In the genomic region with DNA sequence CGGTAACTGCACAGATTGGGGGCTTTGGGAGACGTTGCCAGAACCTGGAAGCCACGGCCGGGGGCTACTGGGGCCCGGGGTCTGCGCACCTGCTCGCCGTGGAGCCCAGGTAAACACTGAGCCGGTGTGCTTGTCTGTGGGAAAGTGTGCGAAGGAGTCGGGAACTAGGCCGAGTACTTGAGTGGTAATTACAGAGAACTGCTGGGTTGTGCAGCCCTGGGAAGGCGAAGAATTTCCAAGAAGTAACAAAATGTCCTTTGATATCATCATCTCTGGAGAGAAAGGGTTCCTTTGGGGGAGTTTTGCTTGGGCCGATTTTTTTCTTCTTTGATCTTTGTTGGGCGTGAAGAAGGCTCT, we compare ENCODE assay signal across 8 mouse cellular contexts. TPM values are rescaled to one million over a fixed set of nuclear protein-coding genes. Genes with fewer than 3 reads are reported as not detected.
A peak's percentile ranks its signal among the peaks of the same experiment; 100 is the strongest.
DNase-seq lines count a peak whose midpoint lies in the region; ATAC-seq and TF ChIP-seq lines count a peak whose summit lies in the region.

No protein-coding gene starts in this region.

- peak overlapping the region; percentile 55 for H3K9ac ChIP-seq in heart, embryonic 15.5 days
- peak overlapping the region; percentile 97 for H3K9ac ChIP-seq in ES-Bruce4 (ENCODE audit: low read depth, poor library complexity, severe bottlenecking)
- peak overlapping the region; percentile 55 for H3K9ac ChIP-seq in hindbrain, embryonic 12.5 days
- H3K9ac ChIP-seq in midbrain, embryonic 12.5 days (replicated peaks), result peak overlapping the region; percentile 46

- no peak for TF ChIP-seq EP300 in ES-Bruce4 (IDR thresholded peaks at IDR 0.05; ENCODE audit: insufficient read depth, low read depth, low read length)

- H3K27ac ChIP-seq in heart, embryonic 15.5 days, result 0 out of 2 replicates have a peak overlapping the region, but pooled peaks have one; percentile 6
- H3K27ac ChIP-seq in ES-Bruce4 (ENCODE audit: insufficient read depth, low read length), result peak overlapping the region; percentile 62
- H3K27ac ChIP-seq in hindbrain, embryonic 12.5 days, result no peak overlapping the region
- no peak overlapping the region for H3K27ac ChIP-seq in midbrain, embryonic 12.5 days (replicated peaks)

- TF ChIP-seq CTCF in ES-Bruce4 (IDR thresholded peaks at IDR 0.05; ENCODE audit: low read depth, low read length), result no peak

- no peaks in the 10 kb centered on the region for H3K36me3 ChIP-seq in heart, embryonic 15.5 days
- H3K36me3 ChIP-seq in ES-Bruce4 (ENCODE audit: control insufficient read depth, insufficient read depth, low read length, poor library complexity, severe bottlenecking), result peaks cover 15% of the 10 kb centered on the region
- no peaks in the 10 kb centered on the region for H3K36me3 ChIP-seq in hindbrain, embryonic 12.5 days
- H3K36me3 ChIP-seq in midbrain, embryonic 12.5 days, result no peaks in the 10 kb centered on the region

- intact Hi-C loops in heart, postnatal 14 days (cut with DNase I), result no loop called here

- H3K4me3 ChIP-seq in heart, embryonic 15.5 days, result peak overlapping the region; percentile 60
- peak overlapping the region; percentile 72 for H3K4me3 ChIP-seq in ES-Bruce4 (ENCODE audit: low read depth, low read length)
- peak overlapping the region; percentile 45 for H3K4me3 ChIP-seq in hindbrain, embryonic 12.5 days
- peak overlapping the region; percentile 45 for H3K4me3 ChIP-seq in midbrain, embryonic 12.5 days

- H3K4me1 ChIP-seq in heart, embryonic 15.5 days (replicated peaks), result peaks cover 19% of the 10 kb centered on the region
- peaks cover 3% of the 10 kb centered on the region for H3K4me1 ChIP-seq in ES-Bruce4 (ENCODE audit: control insufficient read depth, insufficient read depth, low read length)
- peaks cover 19% of the 10 kb centered on the region for H3K4me1 ChIP-seq in hindbrain, embryonic 12.5 days
- peaks cover 18% of the 10 kb centered on the region for H3K4me1 ChIP-seq in midbrain, embryonic 12.5 days

- no peak for ATAC-seq in heart, embryonic 15.5 days (replicated peaks; ENCODE audit: insufficient number of reproducible peaks, insufficient read depth, low FRiP score, low read depth)
- no peak for ATAC-seq in hindbrain, embryonic 12.5 days (ENCODE audit: low FRiP score)
- no peak for ATAC-seq in midbrain, embryonic 12.5 days (ENCODE audit: low FRiP score, low read depth)

- no peak for TF ChIP-seq POLR2A in ES-Bruce4 (IDR thresholded peaks at IDR 0.05; ENCODE audit: insufficient read depth, low read length)

- H3K4me2 ChIP-seq in heart, embryonic 15.5 days, result peak overlapping the region; percentile 92
- H3K4me2 ChIP-seq in hindbrain, embryonic 12.5 days (replicated peaks), result peak overlapping the region; percentile 73
- H3K4me2 ChIP-seq in midbrain, embryonic 12.5 days (replicated peaks), result peak overlapping the region; percentile 82

- 20% methylated on average over 15 of the region's 15 CpGs for WGBS in heart, embryonic 15.5 days
- 17% methylated on average over 15 of the region's 15 CpGs for WGBS in hindbrain, embryonic 12.5 days
- 20% methylated on average over 15 of the region's 15 CpGs for WGBS in midbrain, embryonic 12.5 days

- no peaks in the 10 kb centered on the region for H3K9me3 ChIP-seq in heart, embryonic 15.5 days (replicated peaks)
- no peaks in the 10 kb centered on the region for H3K9me3 ChIP-seq in ES-Bruce4 (replicated peaks; ENCODE audit: control insufficient read depth, insufficient read depth, low read length, poor library complexity, severe bottlenecking)
- no peaks in the 10 kb centered on the region for H3K9me3 ChIP-seq in hindbrain, embryonic 12.5 days (replicated peaks)
- no peaks in the 10 kb centered on the region for H3K9me3 ChIP-seq in midbrain, embryonic 12.5 days

- no peak for DNase-seq in heart, postnatal 14 days
- no peak for DNase-seq in layer of hippocampus, adult 8-10 months (ENCODE audit: low spot score in 2 of 2)
- DNase-seq in left cerebral cortex, adult 11 months (ENCODE audit: low spot score), result no peak
- DNase-seq in T-cell, adult 2 months (ENCODE audit: low spot score), result no peak

- peaks cover 42% of the 10 kb centered on the region for H3K27me3 ChIP-seq in heart, embryonic 15.5 days
- H3K27me3 ChIP-seq in ES-Bruce4 (ENCODE audit: control insufficient read depth, insufficient read depth, low read length, poor library complexity, severe bottlenecking), result no peaks in the 10 kb centered on the region
- H3K27me3 ChIP-seq in hindbrain, embryonic 12.5 days, result peaks cover 72% of the 10 kb centered on the region
- H3K27me3 ChIP-seq in midbrain, embryonic 12.5 days, result peaks cover 63% of the 10 kb centered on the region

RNA-seq across cellular contexts. Expression of gene Gpr157, which starts 38.0 kb away (rescaled TPM):
- 3.1 TPM in 2 replicates for polyA plus RNA-seq in heart, embryonic 15.5 days (2015; fragmentation: Nextera tagmentation; extraction: Ambion mirVana)
- total RNA-seq in heart, postnatal 14 days (2021), result 10 to 100 TPM; 29.5 to 33.7 TPM
- 2.2 and 2.7 TPM in 2 replicates for polyA plus RNA-seq in ES-Bruce4 (2011; ENCODE audit: insufficient read depth, insufficient read length, low read depth, missing spikeins)
- polyA plus RNA-seq in hindbrain, embryonic 12.5 days (2016; fragmentation: Nextera tagmentation; extraction: Ambion mirVana), result 0.68 TPM in 2 replicates
- 0.43 and 0.58 TPM in 2 replicates for polyA plus RNA-seq in midbrain, embryonic 12.5 days (2016; fragmentation: Nextera tagmentation; extraction: Ambion mirVana)
- 1 to 10 TPM; 1.3 to 4.5 (median 2.3) TPM for total RNA-seq in layer of hippocampus, adult 8-10 months (2022)

RNA-seq across cellular contexts. Expression of gene H6pd, which starts 40.3 kb away (rescaled TPM):
- polyA plus RNA-seq in heart, embryonic 15.5 days (2015; fragmentation: Nextera tagmentation; extraction: Ambion mirVana), result 10.2 and 16.0 TPM in 2 replicates
- 10 to 100 TPM; 41.0 to 45.9 TPM for total RNA-seq in heart, postnatal 14 days (2021)
- 13.7 and 15.0 TPM in 2 replicates for polyA plus RNA-seq in ES-Bruce4 (2011; ENCODE audit: insufficient read depth, insufficient read length, low read depth, missing spikeins)
- polyA plus RNA-seq in hindbrain, embryonic 12.5 days (2016; fragmentation: Nextera tagmentation; extraction: Ambion mirVana), result 5.4 and 5.8 TPM in 2 replicates
- 2.9 and 4.1 TPM in 2 replicates for polyA plus RNA-seq in midbrain, embryonic 12.5 days (2016; fragmentation: Nextera tagmentation; extraction: Ambion mirVana)
- total RNA-seq in layer of hippocampus, adult 8-10 months (2022), result 10 to 100 TPM; 11.9 to 14.4 (median 14.1) TPM

Comparison
In these comparisons a context has a peak if more than half of its experiments do, and no peak if none do; other contexts are left out.
1. H3K27ac ChIP-seq: peak in heart, embryonic 15.5 days (single experiment) and ES-Bruce4 (single experiment); none in hindbrain, embryonic 12.5 days (single experiment) and midbrain, embryonic 12.5 days (single experiment).
2. H3K9ac ChIP-seq: peak in every context shown above with its lines; median percentile 97 in ES-Bruce4; 55 in heart, embryonic 15.5 days; 55 in hindbrain, embryonic 12.5 days; 46 in midbrain, embryonic 12.5 days.
3. Peak in every context shown above with its lines, with median percentiles within 50 percentile points of each other: H3K4me2 ChIP-seq and H3K4me3 ChIP-seq.